Mouse (Mus musculus) spleen, adult 2 months (tissue): ENCODE measurements at regions not wholly inside any gene's neighbourhood (a gene's known extent, or its start where the extent isn't known, plus 50 kb on each side); places are given as distances from the start of the nearest gene placed in this dataset.
"Not testable (repeated sequence)": the region's sequence is repeated elsewhere in the genome, so short reads cannot be mapped to it uniquely, and the experiment has no call there.

Experiments used
- CTCF ChIP-seq: fragments of 200-500 bp; IDR thresholded peaks from 2 replicates; pipeline ENCODE4 v1.5.1; 2011; ENCODE audit warnings: mild to moderate bottlenecking, inconsistent platforms; ENCODE audit not compliant: insufficient read depth, insufficient read length, insufficient replicate concordance; ENCODE audit errors: extremely low read depth
- POLR2A ChIP-seq: fragments of 200-500 bp; IDR thresholded peaks from 2 replicates; pipeline ENCODE4 v1.6.1; 2011; ENCODE audit warnings: low read depth, low read length, inconsistent platforms

GRCm38 (mm10) chr12:92891126-92891525, 1042.2 kb upstream of the Sel1l start:
- not testable (repeated sequence) for TF ChIP-seq CTCF, POLR2A
